Mouse (Mus musculus): ENCODE measurements around the gene 4921504E06Rik.

DNA sequence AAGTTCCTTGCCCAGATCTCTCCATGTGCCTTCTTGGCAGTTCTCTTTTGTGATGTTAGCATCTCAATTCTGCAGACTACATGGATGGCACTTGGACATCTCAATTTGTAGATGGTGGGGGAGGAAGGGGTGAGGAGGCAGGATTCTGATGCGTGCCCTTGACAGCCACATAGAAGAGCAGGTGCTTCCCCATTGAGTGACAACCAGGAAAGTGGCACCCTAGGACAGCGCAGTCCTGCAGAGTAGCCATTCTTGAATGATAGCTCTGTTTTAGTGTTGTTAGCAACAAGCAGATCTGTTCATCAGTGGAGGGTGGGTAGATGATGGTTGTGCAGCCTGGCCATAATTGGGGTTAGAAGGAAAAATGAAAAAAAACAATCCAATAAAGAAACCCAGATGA, 33.1 kb downstream of the 4921504E06Rik start:
- no peak for TF ChIP-seq CTCF (IDR thresholded peaks at IDR 0.05; ENCODE audit: low read depth, low read length)
- no peak for TF ChIP-seq POLR2A (IDR thresholded peaks at IDR 0.05; ENCODE audit: insufficient read depth, low read length)

Data from ES-Bruce4 (cell line).